Mouse (Mus musculus) ovary, postnatal 14 days (tissue): ENCODE data around the gene Cebpe.
A peak's percentile ranks its signal among the peaks of the same experiment; 100 is the strongest.

Experiments used
- DNase-seq: peaks from one replicate; pipeline ENCODE4 v3.0.0; 2022; ENCODE audit warnings: low spot score

The Cebpe gene

GRCm38 (mm10) chr14:54676290-54676689 is 35.7 kb downstream of the Cebpe start:
- DNase-seq, result no peak

DNA sequence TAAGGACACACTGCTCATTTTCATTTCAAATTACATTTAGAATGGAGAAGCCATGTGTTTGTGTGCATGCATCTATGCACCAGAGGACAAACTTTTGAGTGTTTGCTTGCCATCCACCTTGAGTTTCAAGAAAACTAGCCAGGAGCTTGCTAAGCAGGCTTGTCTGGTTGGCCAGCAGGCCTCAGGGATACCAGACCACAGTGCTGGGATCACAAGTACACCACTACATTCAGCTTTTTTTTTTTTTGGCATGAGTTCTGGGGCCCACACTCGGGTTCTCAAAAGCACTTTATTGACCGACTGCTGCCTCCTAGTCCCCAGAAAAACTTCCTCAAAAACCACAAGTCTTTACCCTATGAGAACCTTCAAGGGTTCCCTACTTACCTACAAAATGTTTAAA is 37.7 kb downstream of the Cebpe start:
- no peak for DNase-seq

DNA sequence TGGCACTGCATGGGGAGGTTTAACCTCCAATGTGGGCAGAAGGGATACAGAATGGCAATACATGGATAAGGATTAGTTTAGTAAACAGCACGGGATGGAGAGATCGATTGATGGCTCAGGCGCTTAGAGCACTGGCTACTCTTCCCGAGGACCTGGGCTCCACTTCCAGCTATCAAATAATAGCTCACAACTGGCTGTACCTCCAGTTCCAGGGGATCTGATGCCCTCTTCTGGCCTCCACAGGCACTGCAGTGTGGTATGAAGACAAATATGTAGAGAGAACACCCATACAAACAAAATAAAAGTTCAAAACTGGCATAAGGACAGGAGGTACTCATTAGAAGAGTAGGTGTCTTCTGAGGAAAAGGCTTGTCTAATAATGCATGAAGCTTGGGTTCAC is 42.6 kb downstream of the Cebpe start:
- peak; percentile 29 for DNase-seq

DNA sequence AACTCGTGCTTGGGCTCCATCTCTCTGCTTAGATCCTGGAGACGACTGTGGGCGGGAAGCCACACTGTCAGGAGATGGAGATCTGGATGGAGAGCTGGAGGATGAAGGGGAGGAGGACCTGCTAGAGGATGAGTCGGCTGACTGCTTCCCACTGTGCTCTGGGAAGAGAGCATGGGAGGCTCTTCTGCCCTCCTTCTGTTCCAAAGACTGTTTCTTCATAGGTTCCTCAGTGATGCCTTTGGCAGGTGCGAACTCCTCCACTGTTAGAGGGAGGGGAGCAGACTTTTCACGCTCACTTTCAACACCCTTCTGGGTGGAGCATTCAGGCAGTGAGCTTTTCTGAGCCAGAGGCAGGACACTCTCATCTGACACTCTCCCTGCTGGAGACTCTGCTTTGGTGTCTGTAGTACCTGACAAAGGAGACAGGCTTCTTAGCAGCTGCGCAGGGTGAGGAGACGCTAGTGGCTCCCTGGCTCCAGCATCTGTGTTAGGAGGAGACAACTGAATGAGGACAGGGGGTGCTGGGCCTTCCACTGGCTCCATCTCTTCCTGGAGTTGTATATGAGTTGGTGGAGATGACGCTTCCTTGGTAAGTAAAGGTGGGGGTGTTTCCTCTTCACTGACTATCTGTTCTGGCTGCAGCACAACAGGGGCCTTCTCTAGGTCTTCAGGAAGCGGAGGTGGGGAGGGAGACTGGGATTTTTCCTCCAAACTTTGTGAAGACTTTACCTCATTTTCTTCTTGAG is 47.3 kb downstream of the Cebpe start:
- DNase-seq, result no peak
